Mouse (Mus musculus): Measurements from ENCODE around the gene Ubox5. TPM values are rescaled to one million over a fixed set of nuclear protein-coding genes. Genes with fewer than 3 reads are reported as not detected.

The Ubox5 gene
- 3.4 TPM for polyA plus RNA-seq (2017; shearing (Covaris generic))

DNA sequence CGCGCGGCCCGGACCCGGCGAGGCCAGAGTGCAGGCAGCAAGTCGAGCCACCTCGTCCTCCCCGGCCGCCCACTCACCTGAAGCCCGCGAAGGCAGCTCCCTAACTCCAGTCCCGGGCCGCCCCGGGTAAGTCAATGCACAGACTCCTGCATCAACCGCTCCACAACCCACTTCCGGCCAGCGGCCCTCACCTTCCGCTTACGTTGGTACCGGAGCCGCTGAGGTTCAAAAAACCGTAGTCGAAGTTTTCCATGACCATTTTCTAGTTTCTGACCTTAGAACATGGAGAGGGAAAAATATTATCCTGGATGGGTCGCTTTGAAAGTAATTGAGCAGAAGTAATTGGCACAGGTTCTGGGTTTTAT, at the start of gene Ubox5, which contains the start of gene Fastkd5:
Gene Ubox5, minus strand, starts transcription at position 200 of the 365 bp plus-strand sequence.
Gene Fastkd5, minus strand, starts transcription at position 189 of the 365 bp plus-strand sequence.

DNA sequence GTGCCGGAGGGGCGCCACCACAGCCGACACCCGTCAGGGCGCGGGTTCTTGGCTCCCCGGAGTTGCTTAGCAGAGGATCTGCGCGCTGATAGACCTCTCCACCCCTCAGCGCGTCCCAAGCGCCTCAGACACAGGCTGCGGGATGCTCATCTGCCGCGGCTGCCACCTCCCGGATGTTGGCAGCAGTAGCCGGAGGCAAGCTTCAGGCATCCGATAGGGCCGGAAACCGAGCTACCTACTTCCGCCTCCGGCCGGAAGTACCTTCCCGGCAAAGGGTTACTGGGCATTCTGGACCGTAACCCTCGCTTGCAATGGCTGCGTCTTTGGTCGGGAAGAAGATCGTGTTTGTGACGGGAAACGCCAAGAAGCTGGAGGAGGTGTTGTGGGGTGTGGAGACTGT, 37.7 kb upstream of the Ubox5 start, which contains the start of gene Itpa:
Gene Itpa, plus strand, starts transcription at position 52 of the 400 bp plus-strand sequence.

GRCm38 (mm10) chr2:130664102-130664701, 34.4 kb upstream of the Ubox5 start, which contains the start of gene Ddrgk1:
Gene Ddrgk1 (minus strand): TSS chr2:130664659.

DNA sequence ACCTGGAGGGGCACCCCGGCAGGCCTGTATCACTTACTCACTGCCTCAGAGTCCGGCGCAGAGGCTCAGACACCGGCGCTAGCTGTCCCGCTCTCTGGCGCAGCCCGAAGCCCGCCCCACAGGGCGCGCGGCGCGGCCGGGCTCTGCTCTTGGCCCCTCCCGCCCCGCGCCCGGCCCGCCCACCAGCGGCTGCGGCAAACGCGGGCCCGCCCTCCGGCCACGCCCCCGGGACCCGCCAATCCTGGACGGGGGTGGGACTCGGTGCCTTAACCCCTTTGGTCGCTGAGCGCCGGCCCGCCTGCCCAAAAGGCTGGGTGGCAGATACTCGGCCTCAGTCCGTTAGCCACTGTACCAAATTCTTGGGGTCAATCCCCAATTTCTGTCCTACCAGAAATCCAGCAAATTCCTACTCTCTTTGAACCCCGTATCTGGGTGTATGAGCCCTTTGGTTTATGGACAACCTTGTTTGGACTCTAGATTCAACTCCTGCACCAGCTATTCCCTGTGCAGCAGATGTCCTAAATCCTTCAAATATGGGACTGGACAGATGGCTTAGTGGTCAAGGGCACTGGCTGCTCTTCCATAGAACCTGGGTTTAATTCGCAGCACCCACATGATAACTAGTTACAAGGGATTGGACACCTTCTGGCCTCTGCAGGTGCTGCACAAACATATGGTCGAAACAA, 13.0 kb upstream of the Ubox5 start, which contains the start of gene Lzts3:
Gene Lzts3, minus strand, starts transcription at position 120 of the 686 bp plus-strand sequence.

DNA sequence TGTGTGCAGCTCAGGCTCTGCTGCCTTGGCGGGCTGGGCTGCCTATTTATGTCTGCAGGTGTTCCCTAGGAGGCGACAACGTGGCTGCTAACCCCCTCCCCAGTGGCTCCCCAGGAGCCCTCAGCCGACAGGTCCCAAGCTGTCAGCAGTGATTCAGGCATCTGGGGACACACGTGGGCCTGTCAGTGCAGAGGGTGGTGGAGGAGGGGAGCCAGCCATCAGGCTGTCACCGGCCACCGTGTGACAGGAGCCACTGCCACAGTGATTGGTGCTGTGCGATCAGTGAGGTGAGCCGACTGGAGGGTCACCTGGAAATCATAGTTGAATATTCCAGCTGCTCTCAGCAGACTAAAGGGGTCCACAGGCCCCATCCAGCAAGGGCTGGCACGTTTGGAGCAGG, 47.3 kb downstream of the Ubox5 start, which contains the start of gene Avp:
Gene Avp, minus strand, starts transcription at position 3 of the 400 bp plus-strand sequence.

GRCm38 (mm10) chr2:130575873-130576272, 54.0 kb downstream of the Ubox5 start, which contains the start of gene Oxt:
Gene Oxt (plus strand): TSS chr2:130576173.

GRCm38 (mm10) chr2:130563212-130564055, 66.4 kb downstream of the Ubox5 start, which contains the start of gene Mrps26:
Gene Mrps26 (plus strand): TSS chr2:130563742.

Other genes with a start within 250 kb of the Ubox5 start
- gene Cpxm1, start 232.5 kb downstream of the Ubox5 start, polyA plus RNA-seq (2017; shearing (Covaris generic)) = 0.32 TPM
- gene Gm28372, start 224.8 kb downstream of the Ubox5 start, polyA plus RNA-seq (2017; shearing (Covaris generic)) = not detected
- not detected for gene 1700020A23Rik, start 224.8 kb downstream of the Ubox5 start, polyA plus RNA-seq (2017; shearing (Covaris generic))
- not detected for gene Tmem239, start 223.6 kb downstream of the Ubox5 start, polyA plus RNA-seq (2017; shearing (Covaris generic))
- gene Vps16, start 205.7 kb downstream of the Ubox5 start, polyA plus RNA-seq (2017; shearing (Covaris generic)) = 266 TPM
- gene Pced1a, start 205.3 kb downstream of the Ubox5 start, polyA plus RNA-seq (2017; shearing (Covaris generic)) = 13.9 TPM
- 142 TPM for gene Ptpra, start 179.8 kb downstream of the Ubox5 start, polyA plus RNA-seq (2017; shearing (Covaris generic))
- gene Mrps26, start 66.3 kb downstream of the Ubox5 start, polyA plus RNA-seq (2017; shearing (Covaris generic)) = 46.4 TPM
- 1.3 TPM for gene Oxt, start 53.9 kb downstream of the Ubox5 start, polyA plus RNA-seq (2017; shearing (Covaris generic))
- not detected for gene Avp, start 47.5 kb downstream of the Ubox5 start, polyA plus RNA-seq (2017; shearing (Covaris generic))
- gene Fastkd5, start within 50 bp of the Ubox5 start, polyA plus RNA-seq (2017; shearing (Covaris generic)) = 7.9 TPM
- 2.0 TPM for gene Lzts3, start 12.8 kb upstream of the Ubox5 start, polyA plus RNA-seq (2017; shearing (Covaris generic))
- 136 TPM for gene Ddrgk1, start 34.6 kb upstream of the Ubox5 start, polyA plus RNA-seq (2017; shearing (Covaris generic))
- gene Itpa, start 37.6 kb upstream of the Ubox5 start, polyA plus RNA-seq (2017; shearing (Covaris generic)) = 18.0 TPM
- gene Slc4a11, start 67.5 kb upstream of the Ubox5 start, polyA plus RNA-seq (2017; shearing (Covaris generic)) = 0.76 TPM